Mouse (Mus musculus) lung, postnatal 0 days (tissue): ENCODE results near the gene Ifi47. TPM values are rescaled to one million over a fixed set of nuclear protein-coding genes. Genes with fewer than 3 reads are reported as not detected.
"Not testable (repeated sequence)": the region's sequence is repeated elsewhere in the genome, so short reads cannot be mapped to it uniquely, and the experiment has no call there.

Experiments used
- ATAC-seq: fragments of 200-750 bp; cut with Nextera tagmentation; 2 replicates; pipeline ENCODE4 v1.8.0; 2017; ENCODE audit warnings: moderate library complexity
- DNase-seq: peaks from one replicate; pipeline ENCODE4 v3.0.0-alpha.2; 2016; ENCODE audit warnings: low spot score
- H3K27ac ChIP-seq: fragments of 300-500 bp; sonication (generic); 2 replicates; pipeline ENCODE4 v1.5.1; 2014; ENCODE audit warnings: antibody characterized with exemption, mild to moderate bottlenecking, low read length, mixed read lengths
- H3K27me3 ChIP-seq: fragments of 300-500 bp; sonication (generic); replicated peaks from 2 replicates; pipeline ENCODE4 v1.6.1; 2014; ENCODE audit warnings: low read length, mixed read lengths; ENCODE audit not compliant: insufficient read depth
- H3K36me3 ChIP-seq: fragments of 300-500 bp; sonication (generic); 2 replicates; pipeline ENCODE4 v1.6.1; 2014; ENCODE audit warnings: low read length, mixed read lengths; ENCODE audit not compliant: insufficient read depth
- H3K4me1 ChIP-seq: fragments of 300-500 bp; sonication (generic); 2 replicates; pipeline ENCODE4 v1.6.1; 2014; ENCODE audit warnings: antibody characterized with exemption, low read depth, low read length, mixed read lengths; ENCODE audit not compliant: insufficient read depth
- H3K4me2 ChIP-seq: fragments of 300-500 bp; sonication (generic); replicated peaks from 2 replicates; pipeline ENCODE4 v1.6.1; 2014; ENCODE audit warnings: low read depth, mild to moderate bottlenecking, low read length, moderate library complexity, mixed read lengths
- H3K4me3 ChIP-seq: fragments of 300-500 bp; sonication (generic); 2 replicates; pipeline ENCODE4 v1.5.1; 2014; ENCODE audit warnings: low read depth, low read length
- H3K9ac ChIP-seq: fragments of 300-500 bp; sonication (generic); replicated peaks from 2 replicates; pipeline ENCODE4 v1.6.1; 2014; ENCODE audit warnings: low read depth, mild to moderate bottlenecking
- H3K9me3 ChIP-seq: fragments of 300-500 bp; sonication (generic); 2 replicates; pipeline ENCODE4 v1.6.1; 2016; ENCODE audit warnings: low read length, mixed read lengths
- CTCF ChIP-seq: IDR thresholded peaks from 2 replicates; pipeline ENCODE4 v1.5.1; 2016; ENCODE audit warnings: antibody characterized with exemption, mild to moderate bottlenecking
- EP300 ChIP-seq: IDR thresholded peaks from 2 replicates; pipeline ENCODE4 v1.6.1; 2016; ENCODE audit warnings: antibody characterized with exemption, mild to moderate bottlenecking, control low read depth
- WGBS: fragments of 180-500 bp; shearing (Covaris S2); extraction: QIAGEN DNeasy Blood & Tissue Kit; methylation state at CpG from one replicate; pipeline ENCODE4 v1.1.7; 2014; 5-methylcytosine and 5-hydroxymethylcytosine counted together
- polyA plus RNA-seq: library from polyadenylated mRNA; unstranded; fragments of >200 nt; fragmentation: Nextera tagmentation; extraction: Ambion mirVana; gene quantifications from 2 replicates; pipeline ENCODE4 v1.2.1, GENCODE M21; 2015

Gene Ifi47
- polyA plus RNA-seq: 11.7 and 13.1 TPM in 2 replicates

- TF ChIP-seq CTCF (0 out of 2 replicates have a peak, but pooled peaks have one; percentile 14), EP300 (peak; percentile 41; the same call in 1 of the 2 replicates)
- 41% methylated on average over 6 of the region's 6 CpGs for WGBS
- peak; percentile 81 for DNase-seq
- not testable (repeated sequence) for H3K36me3 ChIP-seq, H3K27ac ChIP-seq, H3K4me2 ChIP-seq, H3K9ac ChIP-seq, H3K4me3 ChIP-seq, H3K9me3 ChIP-seq, H3K27me3 ChIP-seq, H3K4me1 ChIP-seq
- peak; percentile 77 for ATAC-seq
Measured at GRCm38 (mm10) chr11:49076001-49076757, at the start of gene Ifi47. Ifi47 (plus strand) TSS chr11:49076587.

- not testable (repeated sequence) for H3K4me3 ChIP-seq, ATAC-seq, H3K36me3 ChIP-seq, H3K4me2 ChIP-seq, H3K9ac ChIP-seq, H3K4me1 ChIP-seq, H3K27ac ChIP-seq, H3K27me3 ChIP-seq, H3K9me3 ChIP-seq, DNase-seq
Measured at GRCm38 (mm10) chr11:49050064-49050463, 26.3 kb upstream of the Ifi47 start.

- not testable (repeated sequence) for H3K36me3 ChIP-seq, H3K9ac ChIP-seq, H3K4me3 ChIP-seq, H3K9me3 ChIP-seq, H3K4me2 ChIP-seq, H3K27ac ChIP-seq, DNase-seq, H3K4me1 ChIP-seq, H3K27me3 ChIP-seq
- WGBS: 64% methylated on average over 1 of the region's 6 CpGs
- peak; percentile 87 for ATAC-seq
Measured at GRCm38 (mm10) chr11:49051093-49051891, 25.1 kb upstream of the Ifi47 start, which contains the start of gene 9930111J21Rik2. 9930111J21Rik2 (minus strand) TSS chr11:49051242.

- 0 out of 2 replicates have a peak, but pooled peaks have one; percentile 20 for ATAC-seq
- not testable (repeated sequence) for H3K4me2 ChIP-seq, H3K4me1 ChIP-seq, H3K9ac ChIP-seq, H3K27ac ChIP-seq, H3K9me3 ChIP-seq, H3K4me3 ChIP-seq, H3K27me3 ChIP-seq, H3K36me3 ChIP-seq, DNase-seq
- WGBS: no CpG with 5 or more reads among the region's 5 CpGs
Measured at GRCm38 (mm10) chr11:49051894-49052293, 24.5 kb upstream of the Ifi47 start.

GRCm38 (mm10) chr11:49060061-49060460 is 16.3 kb upstream of the Ifi47 start:
- H3K36me3 ChIP-seq, DNase-seq, H3K9ac ChIP-seq, H3K27ac ChIP-seq, H3K9me3 ChIP-seq, H3K4me2 ChIP-seq, ATAC-seq, H3K27me3 ChIP-seq, H3K4me3 ChIP-seq, H3K4me1 ChIP-seq: not testable (repeated sequence)
- 43% methylated on average over 2 of the region's 3 CpGs for WGBS

- not testable (repeated sequence) for H3K4me1 ChIP-seq, DNase-seq, H3K9me3 ChIP-seq, H3K27me3 ChIP-seq, H3K36me3 ChIP-seq, H3K4me3 ChIP-seq, H3K9ac ChIP-seq, H3K4me2 ChIP-seq, ATAC-seq, H3K27ac ChIP-seq
- WGBS: 64% methylated on average over 1 of the region's 2 CpGs
Measured at GRCm38 (mm10) chr11:49061865-49062264, 14.5 kb upstream of the Ifi47 start.

GRCm38 (mm10) chr11:49063713-49064469 is 12.5 kb upstream of the Ifi47 start, which contains the start of gene Tgtp2:
Tgtp2 (minus strand) TSS chr11:49064206.
- 62% methylated on average over 5 of the region's 5 CpGs for WGBS
- not testable (repeated sequence) for H3K9me3 ChIP-seq, DNase-seq, H3K27ac ChIP-seq, H3K27me3 ChIP-seq, H3K4me2 ChIP-seq, H3K36me3 ChIP-seq, H3K4me1 ChIP-seq, H3K9ac ChIP-seq, ATAC-seq, H3K4me3 ChIP-seq
